Mouse (Mus musculus) lung, postnatal 0 days (tissue): ENCODE data around the gene Cd70.

Experiments used
- CTCF ChIP-seq: IDR thresholded peaks from 2 replicates; pipeline ENCODE4 v1.5.1; 2016; ENCODE audit warnings: antibody characterized with exemption, mild to moderate bottlenecking
- EP300 ChIP-seq: IDR thresholded peaks from 2 replicates; pipeline ENCODE4 v1.6.1; 2016; ENCODE audit warnings: antibody characterized with exemption, mild to moderate bottlenecking, control low read depth

DNA sequence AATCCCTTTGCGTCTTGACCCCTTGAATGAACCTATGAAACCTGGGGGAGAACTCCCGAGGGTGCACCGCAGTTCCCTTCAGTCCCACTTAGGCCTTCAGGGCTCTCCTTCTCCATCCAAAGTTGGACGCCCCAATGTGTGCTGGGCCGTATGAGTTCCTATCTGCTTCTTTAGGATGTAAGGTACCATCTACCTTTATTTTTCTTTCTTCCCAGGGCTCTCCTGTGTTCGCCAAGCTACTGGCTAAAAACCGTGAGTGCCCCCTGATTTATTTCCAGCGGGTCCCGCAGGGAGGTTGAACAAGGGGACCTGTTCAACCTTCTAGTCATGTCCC is 43.6 kb downstream of the Cd70 start:
- no peak for TF ChIP-seq CTCF
- TF ChIP-seq EP300: no peak
